Mouse (Mus musculus) forebrain, postnatal 0 days (tissue): ENCODE results near the gene Orai2. TPM values are rescaled to one million over a fixed set of nuclear protein-coding genes. Genes with fewer than 3 reads are reported as not detected.
A peak's percentile ranks its signal among the peaks of the same experiment; 100 is the strongest.

Experiments
- ATAC-seq: fragments of 200-750 bp; cut with Nextera tagmentation; 2 replicates; pipeline ENCODE4 v1.8.0; 2017; ENCODE audit warnings: mild to moderate bottlenecking, moderate library complexity
- DNase-seq: peaks from one replicate; pipeline ENCODE4 v3.0.0-alpha.2; 2015
- H3K27ac ChIP-seq: fragments of 300-500 bp; sonication (generic); 2 replicates; pipeline ENCODE4 v1.5.1; 2014; ENCODE audit warnings: low read depth, mild to moderate bottlenecking, antibody characterized with exemption, low read length, moderate library complexity, mixed read lengths
- H3K27me3 ChIP-seq: fragments of 300-500 bp; sonication (generic); 2 replicates; pipeline ENCODE4 v1.6.1; 2014; ENCODE audit warnings: mild to moderate bottlenecking, low read length, mixed read lengths; ENCODE audit not compliant: insufficient read depth
- H3K36me3 ChIP-seq: fragments of 300-500 bp; sonication (generic); 2 replicates; pipeline ENCODE4 v1.6.1; 2014; ENCODE audit warnings: mild to moderate bottlenecking, moderate library complexity; ENCODE audit not compliant: insufficient read depth
- H3K4me1 ChIP-seq: fragments of 300-500 bp; sonication (generic); 2 replicates; pipeline ENCODE4 v1.6.1; 2014; ENCODE audit warnings: antibody characterized with exemption; ENCODE audit not compliant: insufficient read depth
- H3K4me2 ChIP-seq: fragments of 300-500 bp; sonication (generic); 2 replicates; pipeline ENCODE4 v1.6.1; 2014; ENCODE audit warnings: low read depth, mild to moderate bottlenecking, moderate library complexity
- H3K4me3 ChIP-seq: fragments of 300-500 bp; sonication (generic); 2 replicates; pipeline ENCODE4 v1.5.1; 2014; ENCODE audit warnings: low read depth, low read length, mixed read lengths
- H3K9ac ChIP-seq: fragments of 300-500 bp; sonication (generic); 2 replicates; pipeline ENCODE4 v1.6.1; 2014; ENCODE audit warnings: mild to moderate bottlenecking
- H3K9me3 ChIP-seq: fragments of 300-500 bp; sonication (generic); 2 replicates; pipeline ENCODE4 v1.6.1; 2016; ENCODE audit warnings: low read length
- CTCF ChIP-seq: sonication (generic); IDR thresholded peaks from 2 replicates; pipeline ENCODE4 v1.5.1; 2016; ENCODE audit warnings: antibody characterized with exemption, control low read depth, low read depth
- WGBS: fragments of 180-500 bp; shearing (Covaris S2); extraction: QIAGEN DNeasy Blood & Tissue Kit; methylation state at CpG from one replicate; pipeline ENCODE4 v1.1.7; 2014; 5-methylcytosine and 5-hydroxymethylcytosine counted together
- polyA plus RNA-seq: library from polyadenylated mRNA; unstranded; fragments of >200 nt; fragmentation: Nextera tagmentation; extraction: Ambion mirVana; gene quantifications from 2 replicates; pipeline ENCODE4 v1.2.1, GENCODE M21; 2015
- total RNA-seq: library from RNA; depleted of rRNA; stranded (reverse); fragments of >200 nt; gene quantifications from 2 replicates; pipeline ENCODE4 v1.2.3, GENCODE M21; 2014

Orai2 gene
- total and polyA plus RNA-seq, 2 experiments from 2014 or later, result 64.0 to 105 TPM

DNA sequence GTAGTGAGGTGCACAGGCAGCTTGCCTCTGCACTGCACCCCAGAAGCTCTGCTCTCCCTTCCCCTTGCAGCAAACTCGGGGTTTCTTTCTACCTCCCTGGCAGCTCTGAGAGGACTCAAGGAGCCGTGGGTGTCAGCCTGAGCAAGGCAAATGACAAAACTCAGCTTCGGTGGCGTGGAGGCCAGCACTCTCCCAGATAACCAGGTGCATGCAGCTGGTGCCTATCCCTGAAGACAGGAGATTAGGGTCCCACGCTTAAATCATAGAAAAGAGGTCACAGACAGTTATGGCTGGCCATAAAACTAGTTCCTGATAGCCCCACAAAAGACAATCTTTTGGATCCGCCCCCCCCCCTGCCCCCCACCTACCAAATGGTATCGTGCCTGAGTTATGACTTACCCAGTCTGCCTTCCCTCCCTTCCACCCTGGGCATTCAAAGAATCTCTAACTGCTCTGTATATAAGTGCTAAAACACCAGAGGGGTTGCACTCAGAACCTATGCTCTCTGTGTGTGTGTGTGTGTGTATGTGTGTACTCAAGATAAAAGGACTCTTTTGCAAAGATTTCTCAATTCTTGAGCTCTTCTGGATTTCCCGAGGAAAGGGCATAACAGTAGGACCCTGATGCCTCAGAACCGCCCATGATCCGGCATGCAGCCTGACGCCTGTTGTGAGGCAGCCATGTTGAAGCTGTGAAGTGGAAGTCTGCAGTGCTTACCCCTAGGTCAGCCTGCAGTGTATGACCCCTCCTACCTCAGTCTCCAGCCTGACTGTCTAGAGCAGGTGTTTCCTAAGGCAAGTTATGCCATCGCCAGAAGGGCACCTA is 25.7 kb downstream of the Orai2 start:
- no peak for ATAC-seq
- no peaks in the 10 kb centered on the region for H3K4me1 ChIP-seq
- 80% methylated on average over 12 of the region's 12 CpGs for WGBS
- H3K4me3 ChIP-seq, result no peak overlapping the region
- no peak overlapping the region for H3K4me2 ChIP-seq
- H3K27me3 ChIP-seq, result no peaks in the 10 kb centered on the region
- no peaks in the 10 kb centered on the region for H3K9me3 ChIP-seq
- no peak for TF ChIP-seq CTCF
- H3K36me3 ChIP-seq, result peaks cover 24% of the 10 kb centered on the region
- H3K27ac ChIP-seq, result no peak overlapping the region
- no peak for DNase-seq
- no peak overlapping the region for H3K9ac ChIP-seq

DNA sequence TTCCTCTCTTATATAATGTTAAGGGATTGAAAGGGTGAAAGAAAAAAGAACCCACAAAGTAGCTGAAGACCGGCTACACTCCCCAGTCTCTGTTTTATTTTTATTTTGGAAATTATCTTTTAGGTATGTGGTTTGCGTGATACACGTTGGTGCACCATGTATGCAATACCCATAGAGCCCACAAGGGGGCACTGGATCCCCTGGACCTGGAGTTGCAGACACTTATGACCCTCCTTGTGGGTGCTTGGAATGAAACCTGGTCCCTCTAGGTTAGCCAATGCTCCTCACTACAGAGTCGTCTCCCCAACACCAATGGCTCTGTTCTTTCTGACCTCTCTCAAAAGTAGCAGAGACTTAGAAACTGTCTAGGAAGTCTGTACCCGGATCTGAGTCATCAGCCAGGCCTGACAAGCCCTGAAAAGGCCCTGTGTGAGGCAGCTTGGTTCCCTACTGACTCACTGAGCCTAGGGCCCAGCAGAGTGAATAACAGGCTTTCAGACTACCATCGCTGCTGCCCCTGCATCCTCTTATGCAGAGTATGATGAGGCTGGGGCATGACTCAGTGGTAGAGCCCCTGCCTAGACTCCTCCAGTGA is 27.3 kb downstream of the Orai2 start:
- no peak overlapping the region for H3K4me3 ChIP-seq
- H3K9me3 ChIP-seq, result no peaks in the 10 kb centered on the region
- no peak for DNase-seq
- ATAC-seq, result no peak
- H3K4me2 ChIP-seq, result no peak overlapping the region
- no peak overlapping the region for H3K27ac ChIP-seq
- no peaks in the 10 kb centered on the region for H3K4me1 ChIP-seq
- WGBS, result 90% methylated on average over 6 of the region's 6 CpGs
- no peak overlapping the region for H3K9ac ChIP-seq
- H3K27me3 ChIP-seq, result no peaks in the 10 kb centered on the region
- peaks cover 34% of the 10 kb centered on the region for H3K36me3 ChIP-seq
- peak; percentile 36; the same call in 1 of the 2 replicates for TF ChIP-seq CTCF

DNA sequence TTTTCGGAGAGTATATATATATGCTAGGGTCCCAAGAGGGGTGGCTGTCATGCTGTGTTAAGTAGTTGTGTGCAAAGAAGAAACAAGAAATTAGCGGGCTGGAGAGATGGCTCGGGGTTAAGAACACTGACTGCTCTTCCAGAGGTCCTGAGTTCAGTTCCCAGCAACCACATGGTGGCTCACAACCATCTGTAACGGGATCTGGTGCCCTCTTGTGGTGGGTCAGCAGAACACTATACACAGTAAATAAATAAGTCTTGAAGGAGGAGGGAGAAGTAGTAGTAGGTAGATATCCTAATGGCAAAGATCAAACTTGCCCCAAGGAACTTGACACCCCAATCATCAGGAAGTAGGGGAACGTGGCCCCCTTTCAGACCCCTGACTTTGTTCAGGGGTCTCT is 27.8 kb downstream of the Orai2 start:
- ATAC-seq (no peak), DNase-seq (no peak)
- Histone ChIP-seq H3K27ac (no peak overlapping the region), H3K27me3 (no peaks in the 10 kb centered on the region), H3K9ac (no peak overlapping the region), H3K9me3 (no peaks in the 10 kb centered on the region), H3K4me2 (no peak overlapping the region), H3K4me3 (no peak overlapping the region), H3K36me3 (peaks cover 34% of the 10 kb centered on the region), H3K4me1 (no peaks in the 10 kb centered on the region)
- WGBS, result 78% methylated on average over 5 of the region's 5 CpGs
- TF ChIP-seq CTCF, result peak; percentile 36

DNA sequence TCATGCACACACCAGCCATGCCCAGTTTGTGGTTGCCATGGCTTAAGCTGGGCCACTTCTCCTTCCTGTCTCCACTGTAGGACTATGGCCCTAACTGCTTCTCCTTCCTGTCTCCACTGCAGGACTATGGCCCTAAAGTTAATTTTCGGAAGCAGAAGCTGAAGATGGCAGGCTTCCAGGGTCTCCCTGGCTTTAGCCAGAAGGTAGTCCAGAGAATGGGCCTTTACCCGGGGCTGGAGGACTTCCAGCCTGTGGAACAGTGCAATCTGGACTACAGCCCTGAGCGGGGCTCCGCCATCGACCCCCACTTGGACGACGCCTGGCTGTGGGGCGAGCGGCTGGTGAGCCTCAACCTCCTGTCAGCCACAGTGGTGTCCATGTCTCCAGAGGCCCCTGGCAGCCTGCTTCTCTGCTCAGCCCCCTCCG is 30.4 kb downstream of the Orai2 start:
- no peak overlapping the region for H3K27ac ChIP-seq
- ATAC-seq, result no peak
- no peak for TF ChIP-seq CTCF
- no peak overlapping the region for H3K4me2 ChIP-seq
- no peak for DNase-seq
- H3K9ac ChIP-seq, result no peak overlapping the region
- H3K4me3 ChIP-seq, result no peak overlapping the region
- H3K27me3 ChIP-seq, result no peaks in the 10 kb centered on the region
- H3K4me1 ChIP-seq, result peaks cover 10% of the 10 kb centered on the region; the same call in 1 of the 2 replicates
- WGBS, result 88% methylated on average over 10 of the region's 10 CpGs
- H3K9me3 ChIP-seq, result no peaks in the 10 kb centered on the region
- peaks cover 34% of the 10 kb centered on the region for H3K36me3 ChIP-seq

DNA sequence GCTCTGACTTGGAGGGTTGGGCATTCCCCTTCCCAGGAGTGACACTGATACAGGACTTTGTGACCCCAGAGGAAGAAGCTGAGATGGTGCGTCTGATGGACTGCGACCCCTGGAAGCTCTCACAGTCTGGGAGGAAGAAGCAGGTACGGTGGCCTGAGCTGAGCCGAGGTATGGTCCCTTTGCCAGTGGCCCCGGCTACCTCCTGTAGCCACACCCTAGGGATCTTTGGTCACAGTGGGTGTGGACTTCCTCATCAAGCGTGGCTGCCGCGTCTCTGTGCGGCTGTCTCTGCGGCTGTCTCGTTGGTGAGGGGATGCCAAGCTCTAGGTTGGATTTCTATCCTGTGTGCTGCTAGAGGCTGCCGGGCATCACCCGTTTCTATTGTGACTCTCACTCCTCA is 31.1 kb downstream of the Orai2 start:
- peaks cover 14% of the 10 kb centered on the region for H3K4me1 ChIP-seq
- H3K27ac ChIP-seq, result no peak overlapping the region
- WGBS, result 95% methylated on average over 13 of the region's 13 CpGs
- H3K9me3 ChIP-seq, result no peaks in the 10 kb centered on the region
- H3K4me3 ChIP-seq, result no peak overlapping the region
- no peak for ATAC-seq
- no peak for DNase-seq
- no peak overlapping the region for H3K4me2 ChIP-seq
- TF ChIP-seq CTCF, result no peak
- H3K9ac ChIP-seq, result no peak overlapping the region
- no peaks in the 10 kb centered on the region for H3K27me3 ChIP-seq
- H3K36me3 ChIP-seq, result peaks cover 34% of the 10 kb centered on the region

DNA sequence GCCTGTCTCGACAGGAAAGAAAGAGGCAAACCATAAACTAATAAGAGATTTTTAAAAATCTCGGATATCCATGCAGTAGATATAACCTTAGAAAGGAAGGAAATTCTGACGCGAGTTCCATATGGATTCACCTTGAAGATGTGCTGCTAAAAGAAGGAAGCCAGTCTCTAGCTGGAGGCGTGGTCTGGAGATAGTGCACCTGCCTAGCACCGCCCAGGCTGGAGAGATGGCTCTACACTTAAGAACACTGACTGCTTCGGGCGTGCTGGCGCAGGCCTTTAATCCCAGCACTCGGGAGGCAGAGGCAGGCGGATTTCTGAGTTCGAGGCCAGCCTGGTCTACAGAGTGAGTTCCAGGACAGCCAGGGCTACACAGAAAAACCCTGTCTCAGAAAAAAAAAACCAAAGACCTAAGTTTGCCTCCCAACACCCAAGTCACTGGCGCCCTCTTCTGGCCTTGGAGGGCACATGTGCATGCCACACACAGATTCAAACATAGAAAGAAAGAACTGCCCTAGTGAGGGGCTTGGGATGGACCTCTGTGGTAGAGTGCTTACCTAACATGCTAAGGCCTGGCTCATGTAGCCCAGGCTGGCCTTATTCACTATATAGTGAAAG is 32.7 kb downstream of the Orai2 start:
- Histone ChIP-seq H3K27me3 (no peaks in the 10 kb centered on the region), H3K4me2 (no peak overlapping the region), H3K9ac (no peak overlapping the region), H3K4me1 (peaks cover 14% of the 10 kb centered on the region), H3K36me3 (peaks cover 34% of the 10 kb centered on the region), H3K27ac (no peak overlapping the region), H3K9me3 (no peaks in the 10 kb centered on the region), H3K4me3 (no peak overlapping the region)
- peak; percentile 40 for DNase-seq
- WGBS, result 78% methylated on average over 13 of the region's 13 CpGs
- no peak for ATAC-seq
- peak; percentile 66 for TF ChIP-seq CTCF
